Mouse (Mus musculus) MEL (cell line): ENCODE measurements at regions not wholly inside any gene's neighbourhood (a gene's known extent, or its start where the extent isn't known, plus 50 kb on each side); places are given as distances from the start of the nearest gene placed in this dataset.

Source experiments
- DNase-seq: peaks from one replicate; pipeline ENCODE4 v3.0.0; 2011; ENCODE audit warnings: low read depth, low spot score
- H3K27ac ChIP-seq: 2 replicates; pipeline ENCODE4 v1.5.1; 2012; ENCODE audit warnings: low read depth, mild to moderate bottlenecking, control low read depth, low read length, moderate library complexity; ENCODE audit not compliant: control insufficient read depth
- H3K27me3 ChIP-seq, 2 experiments: fragments of 150-350 bp in 1 of 2; sonication (generic) in 1 of 2; 2 replicates each; pipeline ENCODE4 v1.6.1; 2012; ENCODE audit warnings: low read length in 2 of 2, mild to moderate bottlenecking in 2 of 2, improper control_type of control experiment in 1 of 2, moderate library complexity in 1 of 2; ENCODE audit not compliant: insufficient read depth in 2 of 2, control insufficient read depth in 1 of 2
- H3K36me3 ChIP-seq, 2 experiments: 2 replicates each; pipeline ENCODE4 v1.6.1; 2012 to 2014; ENCODE audit warnings: low read length in 2 of 2, improper control_type of control experiment in 1 of 2, inconsistent platforms in 1 of 2, mild to moderate bottlenecking in 1 of 2; ENCODE audit not compliant: insufficient read depth in 2 of 2, control insufficient read depth in 1 of 2
- H3K4me1 ChIP-seq, 2 experiments: fragments of 150-350 bp in 1 of 2; sonication (generic) in 1 of 2; 2 replicates each; pipeline ENCODE4 v1.6.1; 2012; ENCODE audit warnings: low read length in 2 of 2, improper control_type of control experiment in 1 of 2, mild to moderate bottlenecking in 1 of 2; ENCODE audit not compliant: insufficient read depth in 2 of 2, control insufficient read depth in 1 of 2
- H3K4me3 ChIP-seq, 2 experiments: fragments of 150-350 bp in 1 of 2; sonication (generic) in 1 of 2; 2 replicates each; pipeline ENCODE4 v1.5.1; 2012; ENCODE audit warnings: low read depth in 2 of 2, low read length in 2 of 2, mild to moderate bottlenecking in 2 of 2, moderate library complexity in 2 of 2, control low read depth in 1 of 2, improper control_type of control experiment in 1 of 2; ENCODE audit not compliant: control insufficient read depth in 1 of 2, insufficient read depth in 1 of 2
- H3K79me2 ChIP-seq: 2 replicates; pipeline ENCODE4 v1.6.1; 2012; ENCODE audit warnings: mild to moderate bottlenecking, low read length, moderate library complexity; ENCODE audit not compliant: control insufficient read depth, poor library complexity, insufficient read depth
- H3K9ac ChIP-seq: 2 replicates; pipeline ENCODE4 v1.6.1; 2012; ENCODE audit warnings: low read depth, mild to moderate bottlenecking, control low read depth, low read length, moderate library complexity; ENCODE audit not compliant: control insufficient read depth, poor library complexity, severe bottlenecking
- H3K9me3 ChIP-seq: fragments of 150-350 bp; sonication (generic); replicated peaks from 2 replicates; pipeline ENCODE4 v1.6.1; 2012; ENCODE audit warnings: mild to moderate bottlenecking, low read length, improper control_type of control experiment, moderate library complexity; ENCODE audit not compliant: insufficient read depth
- CHD2 ChIP-seq: IDR thresholded peaks from 2 replicates; pipeline ENCODE4 v1.6.1; 2011; ENCODE audit warnings: low read length, improper control_type of control experiment
- EP300 ChIP-seq, 2 experiments: IDR thresholded peaks; 2 replicates each; pipeline ENCODE4 v1.6.1; 2011; ENCODE audit warnings: improper control_type of control experiment in 2 of 2, low read length in 2 of 2, low read depth in 1 of 2, mild to moderate bottlenecking in 1 of 2
- ETS1 ChIP-seq: IDR thresholded peaks from 2 replicates; pipeline ENCODE4 v1.6.1; 2012; ENCODE audit warnings: low read depth, mild to moderate bottlenecking, inconsistent platforms, low read length, improper control_type of control experiment, moderate library complexity
- GABPA ChIP-seq: IDR thresholded peaks from 2 replicates; pipeline ENCODE4 v1.6.1; 2012; ENCODE audit warnings: low read depth, mild to moderate bottlenecking, inconsistent platforms, low read length, improper control_type of control experiment, moderate library complexity
- GATA1 ChIP-seq: IDR thresholded peaks from 2 replicates; pipeline ENCODE4 v1.6.1; 2011; ENCODE audit warnings: low read depth, low read length, improper control_type of control experiment
- HCFC1 ChIP-seq: IDR thresholded peaks from 2 replicates; pipeline ENCODE4 v1.6.1; 2012; ENCODE audit warnings: low read depth, mild to moderate bottlenecking, inconsistent platforms, low read length, improper control_type of control experiment, moderate library complexity
- KAT2A ChIP-seq: conservative IDR thresholded peaks from 2 replicates; pipeline ENCODE4 v1.6.1; 2012; ENCODE audit warnings: low read depth, low read length, improper control_type of control experiment, inconsistent platforms
- MAFK ChIP-seq: IDR thresholded peaks from 2 replicates; pipeline ENCODE4 v1.6.1; 2011; ENCODE audit warnings: low read depth, mild to moderate bottlenecking, low read length, improper control_type of control experiment, borderline replicate concordance
- MAX ChIP-seq: IDR thresholded peaks from 2 replicates; pipeline ENCODE4 v1.6.1; 2011; ENCODE audit warnings: low read length, improper control_type of control experiment
- MAZ ChIP-seq: IDR thresholded peaks from 2 replicates; pipeline ENCODE4 v1.6.1; 2012; ENCODE audit warnings: low read depth, mild to moderate bottlenecking, inconsistent platforms, low read length, improper control_type of control experiment
- POLR2A ChIP-seq, 2 experiments: IDR thresholded peaks; 2 replicates each; pipeline ENCODE4 v1.6.1; 2011 to 2012; ENCODE audit warnings: low read length in 2 of 2, mild to moderate bottlenecking in 2 of 2, control low read depth in 1 of 2, improper control_type of control experiment in 1 of 2, low read depth in 1 of 2, moderate library complexity in 1 of 2; ENCODE audit not compliant: control insufficient read depth in 1 of 2, insufficient read depth in 1 of 2, poor library complexity in 1 of 2
- RAD21 ChIP-seq: IDR thresholded peaks from 2 replicates; pipeline ENCODE4 v1.6.1; 2011; ENCODE audit warnings: mild to moderate bottlenecking, low read depth, low read length, improper control_type of control experiment
- SMC3 ChIP-seq: IDR thresholded peaks from 2 replicates; pipeline ENCODE4 v1.6.1; 2011; ENCODE audit warnings: low read depth, low read length, improper control_type of control experiment
- TAL1 ChIP-seq: IDR thresholded peaks from 2 replicates; pipeline ENCODE4 v1.6.1; 2012; ENCODE audit warnings: mild to moderate bottlenecking, inconsistent platforms, low read length, moderate library complexity, mixed read lengths
- TBP ChIP-seq: IDR thresholded peaks from 2 replicates; pipeline ENCODE4 v1.8.0; 2011; ENCODE audit warnings: low read depth, low read length, improper control_type of control experiment
- TCF12 ChIP-seq: IDR thresholded peaks from 2 replicates; pipeline ENCODE4 v1.6.1; 2014; ENCODE audit warnings: low read depth, mild to moderate bottlenecking, inconsistent platforms, low read length, improper control_type of control experiment, moderate library complexity
- USF2 ChIP-seq, 2 experiments: IDR thresholded peaks; 2 replicates each; pipeline ENCODE4 v1.6.1; 2011 to 2012; ENCODE audit warnings: improper control_type of control experiment in 2 of 2, low read length in 2 of 2, borderline replicate concordance in 1 of 2, inconsistent platforms in 1 of 2, low read depth in 1 of 2, mild to moderate bottlenecking in 1 of 2; ENCODE audit not compliant: insufficient read depth in 1 of 2
- ZC3H11A ChIP-seq: IDR thresholded peaks from 2 replicates; pipeline ENCODE4 v1.6.1; 2012; ENCODE audit warnings: low read depth, mild to moderate bottlenecking, inconsistent platforms, low read length, improper control_type of control experiment
- ZKSCAN1 ChIP-seq: IDR thresholded peaks from 2 replicates; pipeline ENCODE4 v1.6.1; 2012; ENCODE audit warnings: low read depth, mild to moderate bottlenecking, inconsistent platforms, low read length, improper control_type of control experiment, moderate library complexity
- ZMIZ1 ChIP-seq: IDR thresholded peaks from 2 replicates; pipeline ENCODE4 v1.6.1; 2012; ENCODE audit warnings: low read depth, mild to moderate bottlenecking, inconsistent platforms, low read length, improper control_type of control experiment, moderate library complexity
- ZNF384 ChIP-seq: IDR thresholded peaks from 2 replicates; pipeline ENCODE4 v1.6.1; 2012; ENCODE audit warnings: low read depth, mild to moderate bottlenecking, inconsistent platforms, low read length, improper control_type of control experiment

GRCm38 (mm10) chr17:47275796-47276311 lies 92.8 kb upstream of the Mrps10 start:
- no peak overlapping the region for H3K4me3 ChIP-seq
- no peak for DNase-seq
- peaks cover 0 to 13% of the 10 kb centered on the region in 2 experiments; a peak in 2 of 4 replicates for H3K36me3 ChIP-seq
- H3K27me3 ChIP-seq: no peaks in the 10 kb centered on the region
- no peak overlapping the region for H3K27ac ChIP-seq
- no peak for TF ChIP-seq HCFC1
- no peak for TF ChIP-seq CHD2
- no peak for TF ChIP-seq MAX
- TF ChIP-seq MAFK: no peak
- no peak for TF ChIP-seq TBP
- no peak for TF ChIP-seq RAD21
- no peak for TF ChIP-seq MAZ
- TF ChIP-seq ETS1: no peak
- TF ChIP-seq KAT2A: no peak
- no peak for TF ChIP-seq TCF12
- no peak for TF ChIP-seq EP300 (IDR thresholded peaks at IDR 0.05; ENCODE audit: low read depth in 1 of 2, low read length in 2 of 2)
- TF ChIP-seq ZC3H11A: no peak
- no peak for TF ChIP-seq ZMIZ1
- TF ChIP-seq USF2 (IDR thresholded peaks at IDR 0.05; ENCODE audit: borderline replicate concordance in 1 of 2, insufficient read depth in 1 of 2, low read depth in 1 of 2, low read length in 2 of 2): no peak
- TF ChIP-seq POLR2A (IDR thresholded peaks at IDR 0.05; ENCODE audit: control insufficient read depth in 1 of 2, insufficient read depth in 1 of 2, low read depth in 1 of 2, low read length in 2 of 2, poor library complexity in 1 of 2): no peak
- TF ChIP-seq SMC3: no peak
- TF ChIP-seq GABPA: no peak
- H3K79me2 ChIP-seq: no peaks in the 10 kb centered on the region
- no peaks in the 10 kb centered on the region for H3K9me3 ChIP-seq
- peaks cover 0 to 17% of the 10 kb centered on the region in 2 experiments; a peak in 3 of 4 replicates for H3K4me1 ChIP-seq
- no peak overlapping the region for H3K9ac ChIP-seq

- Histone ChIP-seq H3K36me3 (peaks cover 0 to 13% of the 10 kb centered on the region in 2 experiments; a peak in 2 of 4 replicates), H3K4me1 (peaks cover 0 to 17% of the 10 kb centered on the region in 2 experiments; a peak in 3 of 4 replicates), H3K9ac (no peak overlapping the region), H3K79me2 (no peaks in the 10 kb centered on the region), H3K9me3 (no peaks in the 10 kb centered on the region), H3K4me3 (no peak overlapping the region)
- DNase-seq: peak; percentile 77
- TF ChIP-seq GATA1 (peak; percentile 77), GABPA (no peak), EP300 (IDR thresholded peaks at IDR 0.05; ENCODE audit: low read depth in 1 of 2, low read length in 2 of 2) (peak; percentile 68 to 77), TCF12 (peak; percentile 75), ZNF384 (peak; percentile 45; the same call in 1 of the 2 replicates), ZKSCAN1 (no peak), TAL1 (peak; percentile 89), ETS1 (peak; percentile 39; the same call in 1 of the 2 replicates)
- TF ChIP-seq, all 39 proteins: peak for 6
- Histone ChIP-seq H3K27ac (peak overlapping the region; percentile 42), H3K27me3 (no peaks in the 10 kb centered on the region)
Observed at GRCm38 (mm10) chr17:47273309-47273708, 95.4 kb upstream of the Mrps10 start.
